7 mouse cellular contexts compared by ENCODE assay signal in the genomic region with DNA sequence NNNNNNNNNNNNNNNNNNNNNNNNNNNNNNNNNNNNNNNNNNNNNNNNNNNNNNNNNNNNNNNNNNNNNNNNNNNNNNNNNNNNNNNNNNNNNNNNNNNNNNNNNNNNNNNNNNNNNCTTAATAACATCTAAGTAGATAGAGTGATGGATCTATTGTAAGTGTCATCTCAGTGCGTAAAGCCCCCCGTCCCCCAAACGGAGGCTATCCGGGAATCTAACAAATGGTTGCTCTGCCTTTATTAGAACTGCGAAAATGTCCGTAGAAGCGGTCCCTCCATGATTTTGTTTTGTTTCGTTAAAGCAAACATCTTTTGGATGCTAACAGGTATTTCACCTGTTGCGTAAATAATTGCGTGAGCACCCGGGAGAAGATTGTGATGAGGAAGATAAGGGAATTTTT. TPM values are rescaled to one million over a fixed set of nuclear protein-coding genes. Genes with fewer than 3 reads are reported as not detected.
DNase-seq lines count a peak whose midpoint lies in the region; ATAC-seq and TF ChIP-seq lines count a peak whose summit lies in the region.

No protein-coding gene starts in this region.

- peak overlapping the region; percentile 91 for H3K4me2 ChIP-seq in lung, embryonic 16.5 days (ENCODE audit: low read depth, low read length)
- peak overlapping the region; percentile 99 for H3K4me2 ChIP-seq in intestine, postnatal 0 days (replicated peaks; ENCODE audit: low read depth)
- peak overlapping the region; percentile 54 for H3K4me2 ChIP-seq in neural tube, embryonic 14.5 days (ENCODE audit: low read depth, low read length)

- no peaks in the 10 kb centered on the region for H3K9me3 ChIP-seq in lung, embryonic 16.5 days (ENCODE audit: control insufficient read depth, low read length)
- H3K9me3 ChIP-seq in forebrain, embryonic 10.5 days: no peaks in the 10 kb centered on the region
- H3K9me3 ChIP-seq in intestine, postnatal 0 days (ENCODE audit: control insufficient read depth): no peaks in the 10 kb centered on the region
- no peaks in the 10 kb centered on the region for H3K9me3 ChIP-seq in neural tube, embryonic 14.5 days (ENCODE audit: control insufficient read depth, low read length)

- no peaks in the 10 kb centered on the region for H3K27me3 ChIP-seq in lung, embryonic 16.5 days (ENCODE audit: control insufficient read depth, insufficient read depth, low read depth, low read length)
- no peaks in the 10 kb centered on the region for H3K27me3 ChIP-seq in forebrain, embryonic 10.5 days (ENCODE audit: poor library complexity, severe bottlenecking)
- no peaks in the 10 kb centered on the region for H3K27me3 ChIP-seq in intestine, postnatal 0 days (replicated peaks; ENCODE audit: control insufficient read depth, insufficient read depth, low read length)
- H3K27me3 ChIP-seq in neural tube, embryonic 14.5 days (ENCODE audit: control insufficient read depth, insufficient read depth, low read length): no peaks in the 10 kb centered on the region

- DNase-seq in lung, adult 18-20 months: no peak
- DNase-seq in forebrain, embryonic 10.5 days (ENCODE audit: extremely low spot score, low spot score): no peak
- DNase-seq in frontal cortex, postnatal 14 days (ENCODE audit: low spot score in 2 of 2): no peak
- no peak for DNase-seq in left cerebral cortex, adult 18-20 months (ENCODE audit: low spot score in 2 of 2)

- peak overlapping the region; percentile 80 for H3K9ac ChIP-seq in lung, embryonic 16.5 days (ENCODE audit: low read length)
- peak overlapping the region; percentile 68 for H3K9ac ChIP-seq in intestine, postnatal 0 days (ENCODE audit: low read depth, low read length)
- H3K9ac ChIP-seq in neural tube, embryonic 14.5 days (replicated peaks; ENCODE audit: low read depth, low read length): peak overlapping the region; percentile 74

- H3K4me3 ChIP-seq in lung, embryonic 16.5 days (ENCODE audit: low read length): peak overlapping the region; percentile 86
- peak overlapping the region; percentile 87 for H3K4me3 ChIP-seq in forebrain, embryonic 10.5 days
- peak overlapping the region; percentile 81 for H3K4me3 ChIP-seq in intestine, postnatal 0 days (ENCODE audit: low read depth, low read length)
- peak overlapping the region; percentile 77 for H3K4me3 ChIP-seq in neural tube, embryonic 14.5 days (ENCODE audit: low read depth, low read length)

- no peak for ATAC-seq in lung, embryonic 16.5 days (ENCODE audit: low read depth)
- ATAC-seq in intestine, postnatal 0 days: no peak
- no peak for ATAC-seq in neural tube, embryonic 14.5 days (ENCODE audit: low read depth)

- WGBS in lung, embryonic 16.5 days: 3% methylated on average over 11 of the region's 11 CpGs
- 2% methylated on average over 11 of the region's 11 CpGs for WGBS in forebrain, embryonic 10.5 days
- 4% methylated on average over 11 of the region's 11 CpGs for WGBS in intestine, postnatal 0 days
- 2% methylated on average over 11 of the region's 11 CpGs for WGBS in neural tube, embryonic 14.5 days

- H3K4me1 ChIP-seq in lung, embryonic 16.5 days (replicated peaks; ENCODE audit: control insufficient read depth, insufficient read depth, low read length): peaks cover 5% of the 10 kb centered on the region
- H3K4me1 ChIP-seq in forebrain, embryonic 10.5 days: peaks cover 7% of the 10 kb centered on the region; the same call in 1 of the 2 replicates
- 0 out of 2 replicates have a peak, but pooled peaks cover 3% of the 10 kb centered on the region for H3K4me1 ChIP-seq in intestine, postnatal 0 days (replicated peaks; ENCODE audit: control insufficient read depth, insufficient read depth, low read length)
- H3K4me1 ChIP-seq in neural tube, embryonic 14.5 days (ENCODE audit: control insufficient read depth, insufficient read depth, low read length): no peaks in the 10 kb centered on the region

- H3K27ac ChIP-seq in lung, embryonic 16.5 days (ENCODE audit: low read length): peak overlapping the region; percentile 75; the same call in 1 of the 2 replicates
- peak overlapping the region; percentile 97 for H3K27ac ChIP-seq in forebrain, embryonic 10.5 days
- H3K27ac ChIP-seq in intestine, postnatal 0 days (ENCODE audit: low read depth, low read length): peak overlapping the region; percentile 83
- peak overlapping the region; percentile 97 for H3K27ac ChIP-seq in neural tube, embryonic 14.5 days (ENCODE audit: low read depth, low read length)

- no peaks in the 10 kb centered on the region for H3K36me3 ChIP-seq in lung, embryonic 16.5 days (ENCODE audit: control insufficient read depth, insufficient read depth, low read length)
- no peaks in the 10 kb centered on the region for H3K36me3 ChIP-seq in forebrain, embryonic 10.5 days (replicated peaks)
- no peaks in the 10 kb centered on the region for H3K36me3 ChIP-seq in intestine, postnatal 0 days (ENCODE audit: control insufficient read depth, insufficient read depth)
- no peaks in the 10 kb centered on the region for H3K36me3 ChIP-seq in neural tube, embryonic 14.5 days (ENCODE audit: control insufficient read depth, insufficient read depth, low read length)

- TF ChIP-seq CTCF in intestine, postnatal 0 days (IDR thresholded peaks at IDR 0.05; ENCODE audit: low read depth): no peak

RNA-seq across cellular contexts. Expression of a gene that starts 0.6 kb away (rescaled TPM):
- polyA plus RNA-seq in lung, embryonic 16.5 days (2015; fragmentation: Nextera tagmentation; extraction: Ambion mirVana): 5.3 and 5.9 TPM in 2 replicates
- polyA plus RNA-seq in forebrain, embryonic 10.5 days (2016; fragmentation: Nextera tagmentation; extraction: Ambion mirVana): 16.8 and 17.9 TPM in 2 replicates
- 3.6 and 4.2 TPM in 2 replicates for polyA plus RNA-seq in intestine, postnatal 0 days (2015; fragmentation: Nextera tagmentation; extraction: Ambion mirVana)
- 130 and 150 TPM in 2 replicates for polyA plus RNA-seq in neural tube, embryonic 14.5 days (2014; fragmentation: Nextera tagmentation; extraction: Ambion mirVana)
- total RNA-seq in left cerebral cortex, adult 18-20 months (2021): 100 to 1,000 TPM; 163 to 187 TPM
